Mouse (Mus musculus) heart, adult 18-20 months (tissue): ENCODE results near the gene Kank1. TPM values are rescaled to one million over a fixed set of nuclear protein-coding genes. Genes with fewer than 3 reads are reported as not detected.

Experiments
- DNase-seq, 2 experiments: peaks; one replicate each; pipeline ENCODE4 v3.0.0; 2021 to 2022; ENCODE audit warnings: mixed read lengths in 1 of 2
- total RNA-seq, 2 experiments: library from RNA; stranded (reverse); gene quantifications; 2 replicates each; pipeline ENCODE4 v1.2.3; 2021

Gene Kank1
- total RNA-seq, 2 experiments from 2014 or later: 37.2 to 38.1 TPM

GRCm38 (mm10) chr19:25310989-25311388, 74.2 kb downstream of the Kank1 start:
- DNase-seq: no peak

GRCm38 (mm10) chr19:25311626-25312025, 74.9 kb downstream of the Kank1 start:
- DNase-seq: no peak

- peak; percentile 28 to 31 for DNase-seq
Observed at GRCm38 (mm10) chr19:25315458-25315889, 78.7 kb downstream of the Kank1 start.

GRCm38 (mm10) chr19:25315993-25316392, 79.2 kb downstream of the Kank1 start:
- DNase-seq: no peak

- no peak for DNase-seq
Observed at GRCm38 (mm10) chr19:25324265-25324664, 87.5 kb downstream of the Kank1 start.

GRCm38 (mm10) chr19:25325113-25326001, 88.6 kb downstream of the Kank1 start:
- DNase-seq: no peak

GRCm38 (mm10) chr19:25326002-25326300, 89.2 kb downstream of the Kank1 start:
- no peak for DNase-seq

- DNase-seq: no peak
Observed at GRCm38 (mm10) chr19:25327633-25328032, 90.9 kb downstream of the Kank1 start.

- peak; percentile 19 to 75 for DNase-seq
Observed at GRCm38 (mm10) chr19:25334360-25334759, 97.6 kb downstream of the Kank1 start.

- no peak for DNase-seq
Observed at GRCm38 (mm10) chr19:25336731-25337130, 100.0 kb downstream of the Kank1 start.

- DNase-seq: peak; percentile 44 to 73
Observed at GRCm38 (mm10) chr19:25340630-25341620, 104.2 kb downstream of the Kank1 start.

- DNase-seq: no peak
Observed at GRCm38 (mm10) chr19:25342026-25342425, 105.3 kb downstream of the Kank1 start.

- DNase-seq: peak; percentile 64 to 79
Observed at GRCm38 (mm10) chr19:25343657-25344322, 107.0 kb downstream of the Kank1 start.

GRCm38 (mm10) chr19:25344371-25344770, 107.6 kb downstream of the Kank1 start:
- DNase-seq: peak in 1 of 2 experiments; percentile 49

- DNase-seq: no peak
Observed at GRCm38 (mm10) chr19:25345972-25346371, 109.2 kb downstream of the Kank1 start.

- peak; percentile 75 to 86 for DNase-seq
Observed at GRCm38 (mm10) chr19:25347515-25347914, 110.7 kb downstream of the Kank1 start.

- no peak for DNase-seq
Observed at GRCm38 (mm10) chr19:25351257-25351955, 114.6 kb downstream of the Kank1 start.

GRCm38 (mm10) chr19:25357094-25357493, 120.3 kb downstream of the Kank1 start:
- DNase-seq: no peak

- no peak for DNase-seq
Observed at GRCm38 (mm10) chr19:25358486-25359120, 121.8 kb downstream of the Kank1 start.

GRCm38 (mm10) chr19:25360571-25361029, 123.8 kb downstream of the Kank1 start:
- DNase-seq: no peak

- no peak for DNase-seq
Observed at GRCm38 (mm10) chr19:25361956-25362355, 125.2 kb downstream of the Kank1 start.
